Mouse (Mus musculus) v-Abl transformed pro-B cells (cell line): ENCODE results near the gene Trabd2b.

Source experiments
- in situ Hi-C, 2 experiments: fragments of 400-800 bp; cut with MboI; formaldehyde crosslinking; loops; one replicate each; pipeline ENCODE4 v1.15.1; 2025; ENCODE audit not compliant: unreplicated experiment in 2 of 2

The Trabd2b gene

DNA sequence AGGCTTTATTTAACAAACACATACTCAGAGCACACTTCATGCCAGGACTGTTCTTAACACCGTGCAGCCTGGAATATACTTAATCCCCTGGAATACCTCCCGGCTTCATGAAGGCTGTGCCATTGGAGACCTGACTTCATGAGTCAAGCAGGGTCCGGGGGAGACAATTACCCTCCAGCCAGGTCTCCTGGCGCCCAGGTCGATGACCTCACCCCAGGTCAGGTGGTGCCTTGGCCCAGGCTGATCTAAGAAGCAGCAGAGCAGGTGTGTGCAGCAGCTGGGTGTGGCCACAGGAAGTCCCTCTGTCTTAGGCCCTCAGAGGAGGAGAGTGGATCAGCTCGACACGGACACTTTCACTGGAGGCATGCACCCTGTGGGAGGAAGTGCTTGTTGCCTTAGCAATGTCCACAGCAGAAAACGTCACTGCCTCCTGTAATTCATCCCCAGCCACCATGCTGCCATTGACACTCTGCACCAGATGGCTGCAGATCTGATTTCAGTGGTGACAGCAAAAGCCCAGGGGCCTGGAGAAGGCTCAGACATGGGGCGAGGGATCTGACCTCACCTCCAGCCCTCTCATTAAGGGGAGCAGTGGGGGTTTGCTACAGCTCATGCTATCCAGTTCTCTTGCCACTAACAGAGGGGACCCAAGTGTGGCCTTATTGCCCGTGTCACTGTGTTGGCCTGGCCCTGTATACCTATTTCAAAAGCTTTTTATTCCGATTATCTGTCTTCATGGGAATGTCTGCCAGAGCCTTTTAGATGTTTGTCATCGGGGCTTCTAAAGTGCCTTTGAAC lies 171.8 kb downstream of the Trabd2b start:
- in situ Hi-C loops, result loop anchor here in 1 of 2 experiments (25.0 kb wide), 1 partner anchor 1259 kb away; the partner anchor contains the start of genes Mknk1 and Mob3c

GRCm38 (mm10) chr4:114583546-114584144 lies 177.1 kb downstream of the Trabd2b start:
- in situ Hi-C loops, result loop anchor here in 1 of 2 experiments (25.0 kb wide), 1 partner anchor 1254 kb away; the partner anchor contains the start of genes Mknk1 and Mob3c

GRCm38 (mm10) chr4:114584686-114585085 lies 178.2 kb downstream of the Trabd2b start:
- in situ Hi-C loops, result loop anchor here in 1 of 2 experiments (25.0 kb wide), 1 partner anchor 1253 kb away; the partner anchor contains the start of genes Mknk1 and Mob3c

- in situ Hi-C loops, result loop anchor here in 1 of 2 experiments (25.0 kb wide), 1 partner anchor 1244 kb away; the partner anchor contains the start of genes Mknk1 and Mob3c
Observed at GRCm38 (mm10) chr4:114593554-114594215, 187.2 kb downstream of the Trabd2b start.

DNA sequence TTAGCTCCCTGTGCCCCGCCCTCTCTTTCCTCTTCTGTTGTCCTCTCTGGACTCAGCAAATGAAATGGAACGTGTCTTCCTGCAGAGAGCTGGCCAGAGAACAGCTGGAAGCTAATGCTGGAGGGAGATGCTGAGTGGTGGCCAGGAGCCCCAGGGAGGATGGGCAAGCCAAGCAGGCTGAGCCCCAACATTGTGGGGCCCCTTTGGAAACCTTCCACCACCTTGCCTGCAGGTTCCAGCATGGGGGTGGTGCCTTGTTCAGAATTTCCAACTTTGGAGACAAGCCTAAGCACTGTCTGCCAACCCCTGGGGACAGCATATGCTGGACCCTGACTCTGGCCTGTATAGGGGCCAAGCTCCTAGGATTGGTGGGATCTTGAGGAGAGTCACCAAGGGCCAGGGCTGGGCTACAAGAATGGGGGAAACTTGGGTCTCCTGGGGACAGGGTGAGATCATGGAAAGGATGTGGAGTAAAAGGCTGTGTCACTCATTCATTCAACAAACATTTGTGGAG lies 188.7 kb downstream of the Trabd2b start:
- in situ Hi-C loops, result loop anchor here (5.0 to 25.0 kb wide), 4 partner anchors 37 to 1242 kb away; partner anchors contain the start of genes Mknk1 (in 1 of the 2) and Mob3c (in 1 of the 2)

DNA sequence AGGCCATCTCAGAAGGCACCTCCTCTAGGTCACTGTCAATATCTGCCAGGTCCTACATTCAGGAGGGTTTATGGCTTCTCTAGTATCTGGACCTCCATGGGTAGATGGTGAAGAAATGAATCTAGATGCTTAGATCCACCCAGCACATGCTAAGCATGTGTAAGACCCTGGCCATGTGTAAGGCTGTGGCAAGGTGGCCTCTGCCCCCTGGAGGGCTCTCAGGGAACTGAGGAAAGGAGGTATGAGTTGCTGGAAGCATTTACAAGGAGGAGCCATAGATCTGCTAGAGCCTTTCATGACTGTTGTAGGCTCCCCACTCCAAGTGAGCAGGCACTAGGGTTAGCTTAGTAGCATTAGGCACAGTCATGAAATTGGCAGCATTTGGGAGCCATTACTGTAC lies 192.6 kb downstream of the Trabd2b start:
- in situ Hi-C loops, result loop anchor here (5.0 to 25.0 kb wide), 4 partner anchors 33 to 1238 kb away; partner anchors contain the start of genes Mknk1 (in 1 of the 2) and Mob3c (in 1 of the 2)

DNA sequence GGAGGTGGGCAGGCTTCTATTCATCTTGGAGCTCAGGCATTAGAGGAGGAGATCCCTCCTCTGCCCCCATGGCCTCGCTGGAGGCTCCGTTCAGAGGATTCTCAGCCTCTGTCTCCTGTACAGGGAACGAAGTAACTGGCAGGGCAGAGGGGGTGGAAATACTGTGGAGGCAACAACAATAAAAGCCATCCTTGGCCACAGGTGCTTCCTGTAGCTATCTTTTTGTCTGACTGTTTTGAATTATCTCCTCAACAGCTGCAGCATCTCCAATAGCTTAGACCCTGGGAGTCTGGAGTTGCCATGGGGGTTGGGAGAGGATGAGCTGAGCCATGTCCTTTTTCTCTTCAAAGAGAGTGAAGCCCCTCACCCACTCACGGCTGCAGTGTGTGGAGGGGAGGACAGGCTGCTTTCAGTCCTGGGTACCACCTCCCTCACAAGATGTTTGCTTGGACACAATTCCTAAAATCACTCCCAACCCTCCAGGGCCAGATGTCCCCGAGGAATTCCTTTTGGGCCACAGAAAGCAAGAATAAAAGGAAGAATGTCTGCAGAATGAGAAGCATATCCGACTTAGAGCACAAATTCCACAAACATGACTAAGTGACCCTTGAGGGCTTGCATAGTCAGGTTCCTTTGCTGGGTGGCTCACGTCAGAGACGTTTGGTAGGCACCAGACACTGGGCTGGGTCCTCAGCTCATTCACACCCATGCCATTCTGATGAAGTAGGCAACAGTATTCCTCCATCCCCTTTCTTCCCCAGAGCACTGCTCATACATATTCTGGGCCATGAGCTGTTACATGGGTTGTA lies 194.9 kb downstream of the Trabd2b start:
- in situ Hi-C loops, result no loop called here

DNA sequence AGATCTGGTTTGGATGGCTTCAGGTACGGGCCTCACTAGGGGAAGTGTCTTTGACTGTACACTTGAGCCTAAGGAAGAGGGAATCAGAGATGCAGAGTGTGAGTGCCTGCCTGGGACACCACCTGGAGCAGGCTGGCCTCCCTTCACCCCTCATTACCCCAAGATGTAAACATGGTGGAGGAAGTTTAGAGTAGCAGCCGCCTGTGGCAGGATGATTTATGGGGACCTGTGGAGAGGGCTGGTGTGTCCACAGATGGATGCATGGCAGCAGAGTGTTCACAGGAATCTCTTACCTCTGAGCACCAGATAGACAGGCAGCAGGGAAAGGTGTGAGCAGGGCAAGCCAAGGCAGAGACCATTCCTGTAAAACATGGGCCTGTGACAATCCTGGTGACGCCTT lies 199.1 kb downstream of the Trabd2b start:
- in situ Hi-C loops, result no loop called here

DNA sequence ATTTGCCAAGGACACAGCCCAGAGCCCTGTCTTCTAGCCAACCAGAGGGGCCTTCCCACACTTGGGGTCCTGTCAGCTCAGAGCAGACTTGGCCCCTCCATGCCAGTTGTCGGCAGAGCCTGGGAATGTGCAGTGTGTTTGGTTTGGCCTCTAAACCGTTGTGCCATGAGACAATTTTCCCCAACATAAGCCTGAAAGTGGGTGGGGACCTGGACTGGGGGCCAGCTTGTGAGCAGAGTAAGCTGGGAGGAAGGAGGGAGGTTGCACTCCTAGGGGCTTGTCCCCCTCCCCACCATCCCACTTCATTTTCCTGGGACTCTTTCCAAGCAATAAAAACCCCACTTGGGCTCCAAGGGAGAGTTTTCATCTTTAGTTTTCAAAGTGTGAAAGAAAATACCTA lies 201.3 kb downstream of the Trabd2b start:
- in situ Hi-C loops, result no loop called here

DNA sequence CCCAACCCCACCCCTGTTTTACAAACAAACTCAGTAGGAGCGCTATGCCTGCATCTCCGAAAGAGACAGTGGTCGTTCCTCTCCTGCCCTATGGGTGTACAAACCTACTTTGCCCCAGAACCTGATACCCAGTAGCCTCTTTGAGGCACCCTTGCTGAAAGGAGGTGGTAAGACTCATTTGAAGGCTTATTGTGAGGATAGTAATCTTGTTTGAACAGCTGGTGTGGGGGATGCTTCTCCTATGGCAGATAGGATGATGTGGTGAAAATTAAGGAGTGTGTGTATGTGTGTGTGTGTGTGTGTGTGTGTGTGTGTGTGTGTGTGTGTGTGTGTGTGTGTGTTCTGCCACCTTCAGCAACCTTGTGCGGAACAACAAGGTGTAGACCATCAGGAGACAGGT lies 202.8 kb downstream of the Trabd2b start:
- in situ Hi-C loops, result no loop called here

DNA sequence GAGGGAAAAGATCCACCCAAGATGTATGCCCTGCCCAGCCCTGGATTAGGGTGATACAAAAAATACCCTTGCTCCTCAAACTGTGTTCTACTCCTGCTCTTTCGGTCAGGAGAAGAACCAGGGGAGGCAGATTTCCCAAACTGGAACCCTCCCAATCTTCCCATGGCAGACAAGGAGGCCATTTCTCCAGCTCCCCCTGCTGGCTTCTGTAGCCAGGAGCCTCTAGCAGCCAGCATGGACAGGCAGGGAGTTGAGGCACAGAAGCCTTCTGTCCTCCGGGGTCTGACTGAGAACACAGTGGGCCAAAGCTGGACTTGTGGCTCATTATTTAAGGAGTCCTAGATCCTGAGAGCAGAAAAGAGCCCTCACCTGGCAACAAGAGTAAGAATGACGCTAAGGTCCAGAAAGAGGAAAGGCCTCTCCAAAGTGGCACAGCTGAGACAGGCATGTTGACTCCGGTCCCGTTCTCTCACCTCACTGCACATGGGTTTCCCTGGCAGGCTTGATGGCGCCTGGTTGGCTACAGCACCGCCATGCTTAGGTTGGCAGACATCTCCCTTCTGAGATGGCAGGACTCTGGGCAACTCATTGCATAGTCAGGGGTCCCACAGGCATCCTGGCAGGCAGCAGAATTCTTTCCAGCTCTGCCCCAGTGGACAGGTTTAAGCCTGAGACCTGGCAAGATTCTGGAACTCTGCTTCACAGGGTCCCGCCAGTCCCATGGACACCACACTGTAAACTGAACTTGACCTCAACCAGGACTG lies 204.8 kb downstream of the Trabd2b start:
- in situ Hi-C loops, result no loop called here

- in situ Hi-C loops, result no loop called here
Observed at GRCm38 (mm10) chr4:114612032-114612431, 205.5 kb downstream of the Trabd2b start.

DNA sequence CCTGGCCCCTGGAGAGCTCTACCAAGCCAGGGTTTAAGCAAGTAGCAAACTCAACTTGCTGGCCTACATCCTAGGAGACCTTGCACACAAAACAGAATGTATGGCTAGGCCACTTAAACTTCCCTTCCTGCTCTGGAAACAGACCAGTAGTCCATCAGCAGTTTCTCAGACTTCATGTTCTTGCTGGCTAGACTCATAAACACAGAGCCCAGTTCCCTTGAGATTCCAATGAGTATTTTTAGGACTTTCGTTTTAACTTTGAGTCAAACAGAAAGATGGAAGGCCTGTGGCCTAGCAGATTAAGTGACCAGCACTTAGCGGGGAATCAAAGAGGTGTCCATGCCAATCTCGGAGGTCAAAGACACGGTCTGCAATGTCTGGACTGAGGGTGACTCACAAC lies 206.3 kb downstream of the Trabd2b start:
- in situ Hi-C loops, result no loop called here

- in situ Hi-C loops, result no loop called here
Observed at GRCm38 (mm10) chr4:114614086-114614485, 207.6 kb downstream of the Trabd2b start.

DNA sequence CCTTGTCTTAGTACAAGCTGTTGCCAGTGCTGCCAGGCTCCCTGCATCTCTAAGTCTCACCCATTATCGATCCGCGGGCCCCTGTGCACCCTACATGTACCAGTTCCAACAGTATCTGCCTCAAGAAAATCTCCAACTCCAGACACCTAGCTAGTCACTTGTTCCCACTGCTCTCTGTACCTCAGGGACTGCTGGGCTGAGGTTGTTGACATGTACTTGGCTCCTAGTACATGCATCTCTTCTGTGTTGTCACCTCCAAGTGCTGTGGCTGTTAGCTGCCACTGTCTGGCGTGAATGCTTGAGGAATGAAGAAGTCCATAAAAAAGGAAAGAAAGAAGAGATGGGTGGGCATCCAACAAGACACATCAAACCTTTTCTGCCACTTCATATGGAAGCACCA lies 209.2 kb downstream of the Trabd2b start:
- in situ Hi-C loops, result no loop called here

GRCm38 (mm10) chr4:114622929-114623328 lies 216.4 kb downstream of the Trabd2b start:
- in situ Hi-C loops, result no loop called here

DNA sequence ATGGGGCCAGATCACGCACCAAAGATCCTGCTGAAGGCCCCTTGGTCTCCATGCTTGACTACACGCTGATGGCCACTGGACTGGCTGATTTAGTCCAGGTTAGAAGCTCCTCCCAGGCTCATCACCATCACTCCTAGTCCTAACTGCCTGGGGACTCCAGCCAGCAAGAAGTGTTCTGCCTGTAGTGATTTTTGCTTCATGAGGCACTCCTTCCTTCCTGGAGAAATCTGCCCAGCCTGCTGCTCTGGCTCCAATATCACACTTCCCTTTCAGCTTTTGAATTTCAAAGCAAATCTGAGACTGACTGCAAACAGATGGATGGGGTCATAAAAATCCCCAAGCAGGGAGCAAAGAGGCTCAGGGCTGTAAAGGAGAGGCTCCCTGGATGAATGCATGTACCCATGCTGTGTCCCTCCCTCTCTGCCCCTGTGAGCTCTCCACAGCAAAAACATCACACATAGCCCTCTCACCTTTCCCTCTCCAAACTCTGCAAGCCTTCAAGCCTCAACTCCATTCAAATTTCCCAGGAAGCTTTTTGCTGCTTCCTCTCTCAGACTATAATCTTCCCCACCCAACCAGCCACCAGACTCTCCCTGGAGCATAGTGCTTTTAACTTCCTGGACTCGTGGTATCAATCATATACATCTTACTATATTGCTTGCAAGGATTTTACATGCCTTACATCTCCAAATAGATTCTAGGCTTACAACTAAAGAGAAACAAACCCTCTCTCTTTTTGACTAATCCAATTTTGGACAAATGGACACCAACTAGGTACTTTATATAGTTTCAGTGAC lies 217.8 kb downstream of the Trabd2b start:
- in situ Hi-C loops, result no loop called here

DNA sequence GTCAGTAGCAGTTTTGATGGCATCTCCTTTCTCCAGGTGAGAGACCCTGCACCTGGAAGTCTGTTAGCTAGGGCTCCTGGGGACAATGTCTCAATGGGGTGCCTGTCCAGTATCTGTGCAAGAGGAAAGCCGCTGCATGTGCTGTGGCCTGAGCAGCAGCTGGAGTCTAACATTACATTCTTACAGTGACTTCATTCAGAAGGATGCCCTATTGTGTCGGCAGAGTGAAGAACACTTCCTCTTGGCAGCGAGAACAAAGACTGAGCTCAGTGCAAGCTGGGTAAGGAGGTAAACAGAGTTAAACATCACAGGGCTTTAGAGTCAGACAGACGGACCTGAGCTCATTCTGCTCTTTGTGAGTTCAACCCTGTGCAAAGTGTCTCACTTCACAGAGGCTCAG lies 218.8 kb downstream of the Trabd2b start:
- in situ Hi-C loops, result no loop called here
